Mouse (Mus musculus) liver, postnatal 0 days (tissue): ENCODE data around the gene Nav1.

Experiments
- CTCF ChIP-seq: sonication (generic); IDR thresholded peaks from 2 replicates; pipeline ENCODE4 v1.5.1; 2016; ENCODE audit warnings: antibody characterized with exemption, low read depth
- EP300 ChIP-seq: IDR thresholded peaks from 2 replicates; pipeline ENCODE4 v1.6.1; 2016; ENCODE audit warnings: antibody characterized with exemption, low read depth, mild to moderate bottlenecking

DNA sequence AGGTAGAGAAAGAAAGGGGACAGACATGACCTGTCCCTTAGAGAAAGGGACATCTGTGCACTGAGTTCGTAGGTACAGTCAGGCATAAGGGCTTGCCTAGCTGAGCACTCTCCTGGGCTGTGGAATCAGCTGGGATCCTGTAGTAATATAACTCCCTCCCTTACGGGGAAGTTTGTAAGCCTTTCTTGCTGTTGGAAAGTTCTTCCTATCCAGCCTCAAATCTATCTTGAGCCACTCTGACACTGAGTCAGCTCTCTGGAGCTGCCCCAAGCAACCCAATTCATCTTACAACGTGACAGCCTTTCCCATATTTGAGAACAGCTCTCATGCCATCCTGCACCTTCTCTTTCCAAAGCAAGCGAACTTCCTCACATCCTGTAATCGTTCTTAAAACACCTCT, 1.6 kb downstream of the Nav1 start:
- TF ChIP-seq CTCF (no peak), EP300 (no peak)
